Mouse (Mus musculus) embryonic fibroblast, embryonic 13.5 days (primary cell): Measurements from ENCODE around the gene Wbp2nl. TPM values are rescaled to one million over a fixed set of nuclear protein-coding genes. Genes with fewer than 3 reads are reported as not detected.
A peak's percentile ranks its signal among the peaks of the same experiment; 100 is the strongest.

ENCODE experiments used
- H3K27ac ChIP-seq: 2 replicates; pipeline ENCODE4 v1.5.1; 2012; ENCODE audit warnings: low read length, control low read depth, inconsistent platforms; ENCODE audit not compliant: insufficient read depth
- H3K4me1 ChIP-seq: 2 replicates; pipeline ENCODE4 v1.6.1; 2011; ENCODE audit warnings: low read length; ENCODE audit not compliant: control insufficient read depth, insufficient read depth
- H3K4me3 ChIP-seq: 2 replicates; pipeline ENCODE4 v1.5.1; 2011; ENCODE audit warnings: mild to moderate bottlenecking, control low read depth, low read length; ENCODE audit not compliant: insufficient read depth
- CTCF ChIP-seq: IDR thresholded peaks from 2 replicates; pipeline ENCODE4 v1.5.1; 2011; ENCODE audit warnings: mild to moderate bottlenecking, control low read depth, low read length, moderate library complexity, borderline replicate concordance; ENCODE audit not compliant: insufficient read depth
- POLR2A ChIP-seq: IDR thresholded peaks from 2 replicates; pipeline ENCODE4 v1.6.1; 2011; ENCODE audit warnings: low read depth, mild to moderate bottlenecking, control low read depth, low read length, moderate library complexity
- polyA plus RNA-seq: library from polyadenylated mRNA; stranded (reverse); fragments of >200 nt; gene quantifications from 2 replicates; pipeline ENCODE4 v1.2.4, GENCODE M21; 2011; ENCODE audit warnings: low read depth; ENCODE audit not compliant: missing spikeins, insufficient read length

The Wbp2nl gene
- polyA plus RNA-seq, 1 experiment, result not detected

DNA sequence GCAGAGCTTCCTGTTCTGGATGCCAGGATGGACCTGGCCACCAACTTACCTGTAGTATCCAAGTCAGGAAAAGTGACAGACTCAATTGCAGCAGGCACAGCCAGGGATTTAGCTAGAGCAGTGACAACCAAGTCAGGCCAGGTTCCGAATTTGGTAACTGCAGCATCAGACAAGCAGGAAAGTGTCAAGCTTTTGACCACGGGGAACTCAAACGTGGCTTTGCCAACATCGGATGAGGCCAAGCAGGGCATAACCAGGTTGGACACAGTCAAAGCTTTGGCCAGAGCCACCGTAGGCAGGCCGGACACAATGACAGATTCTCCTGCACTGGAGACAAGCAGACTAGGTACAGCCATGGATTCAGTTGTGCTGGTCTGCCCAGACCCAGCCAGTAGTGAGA is 26.5 kb upstream of the Wbp2nl start:
- Histone ChIP-seq H3K27ac (no peak overlapping the region), H3K4me1 (no peaks in the 10 kb centered on the region), H3K4me3 (no peak overlapping the region)
- TF ChIP-seq CTCF (no peak), POLR2A (no peak)

DNA sequence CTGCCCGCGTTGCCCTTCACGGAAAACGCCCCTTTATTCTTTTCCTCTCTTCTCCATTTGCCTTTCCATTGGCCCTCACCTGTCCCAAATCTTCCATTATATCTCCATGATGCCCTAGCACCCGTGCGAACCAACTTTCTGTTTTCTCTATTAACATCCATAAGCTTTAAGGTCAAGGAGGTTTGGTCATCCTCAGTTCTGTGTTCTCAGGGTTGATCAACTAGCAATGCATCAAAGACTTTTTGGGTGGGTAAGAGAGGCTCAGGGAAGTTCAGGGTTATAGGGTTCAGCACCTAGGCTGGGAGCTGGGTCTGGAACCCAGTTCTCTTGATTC is 24.2 kb upstream of the Wbp2nl start, which contains the start of gene Sept3:
Gene Sept3, plus strand, starts transcription at position 301 of the 334 bp plus-strand sequence.
- peak within 1 kb of the TSS; percentile 41 for H3K4me3 ChIP-seq
- H3K27ac ChIP-seq, result no peak within 1 kb of the TSS
- no peak for TF ChIP-seq POLR2A
- TF ChIP-seq CTCF, result no peak
- H3K4me1 ChIP-seq, result no peaks in the 10 kb centered on the region

DNA sequence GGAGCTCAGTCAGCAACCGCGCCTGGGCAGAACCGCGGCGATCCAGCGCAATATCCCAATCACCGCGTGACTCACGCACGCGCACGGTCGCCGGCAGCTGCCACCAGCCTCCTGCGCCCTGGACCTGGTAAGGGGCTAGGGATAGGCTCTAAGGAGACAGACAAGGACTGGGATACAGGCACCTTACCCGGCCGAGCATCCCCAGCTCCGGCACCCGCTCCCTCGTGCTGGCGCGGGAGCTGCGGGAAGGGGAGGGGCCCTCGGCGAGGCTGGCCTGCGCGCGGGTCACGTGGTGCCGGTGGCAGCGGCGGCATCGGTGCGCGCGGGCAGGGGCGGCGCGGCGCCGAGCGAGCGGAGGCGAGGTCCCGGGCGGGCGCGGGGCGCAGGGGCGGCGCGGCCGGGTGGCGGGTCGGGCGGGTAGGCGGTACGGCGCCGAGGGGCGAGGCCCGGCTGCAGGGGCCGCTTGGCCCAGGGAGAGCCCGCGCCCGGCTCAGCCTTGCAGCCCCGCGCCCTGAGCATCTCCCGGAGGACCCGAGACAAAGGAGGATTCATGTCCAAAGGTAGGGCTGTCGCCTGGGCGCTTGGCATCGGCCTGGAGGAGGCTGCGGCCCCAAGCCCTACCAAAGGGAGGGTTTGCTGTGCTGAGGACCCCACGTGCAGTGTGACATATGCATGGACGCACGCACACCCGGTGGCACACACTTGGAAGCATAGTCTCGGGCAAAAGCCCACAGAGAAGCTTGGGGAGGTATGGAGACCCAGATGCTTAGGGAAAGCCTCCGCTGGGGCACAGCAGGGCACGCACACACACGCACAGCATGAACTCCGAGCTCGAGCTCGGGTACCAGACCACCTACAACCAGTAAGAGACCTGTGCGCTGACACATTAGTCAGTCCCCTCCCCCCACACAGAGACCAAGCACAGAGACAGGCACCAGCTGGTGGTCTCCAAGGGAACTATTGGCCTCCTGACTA is 23.5 kb upstream of the Wbp2nl start:
- H3K4me3 ChIP-seq, result peak overlapping the region; percentile 41
- TF ChIP-seq CTCF, result no peak
- TF ChIP-seq POLR2A, result no peak
- H3K27ac ChIP-seq, result no peak overlapping the region
- H3K4me1 ChIP-seq, result no peaks in the 10 kb centered on the region

- H3K27ac ChIP-seq, result no peak overlapping the region
- no peak for TF ChIP-seq CTCF
- no peak for TF ChIP-seq POLR2A
Measured at GRCm38 (mm10) chr15:82277591-82277990, 21.2 kb upstream of the Wbp2nl start.

GRCm38 (mm10) chr15:82280638-82281037 is 18.1 kb upstream of the Wbp2nl start:
- Histone ChIP-seq H3K27ac (no peak overlapping the region), H3K4me1 (no peaks in the 10 kb centered on the region), H3K4me3 (no peak overlapping the region)
- TF ChIP-seq CTCF (no peak), POLR2A (no peak)

More at GRCm38 (mm10) chr15:82277591-82277990, 21.2 kb upstream of the Wbp2nl start:
- Histone ChIP-seq H3K4me3 (no peak overlapping the region), H3K4me1 (no peaks in the 10 kb centered on the region)

DNA sequence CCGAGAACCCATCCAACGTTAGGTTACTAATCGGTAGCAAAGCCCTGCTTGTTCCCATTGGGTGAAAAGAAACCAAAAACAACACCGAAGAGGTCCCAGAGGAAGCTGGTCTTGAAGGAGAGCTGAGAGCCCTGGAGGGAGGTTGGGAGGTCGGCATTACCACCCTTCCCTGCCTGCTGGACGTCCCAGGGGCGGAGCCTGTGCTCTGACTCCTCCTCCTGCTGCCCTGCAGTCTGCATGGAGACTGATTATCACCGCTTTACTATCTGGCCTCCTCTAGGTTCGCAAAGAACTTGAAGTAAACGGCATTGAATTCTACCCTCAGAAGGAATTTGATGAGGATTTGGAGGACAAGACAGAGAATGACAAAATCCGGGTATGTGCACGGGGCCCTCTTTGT is 12.6 kb upstream of the Wbp2nl start:
- Histone ChIP-seq H3K4me1 (no peaks in the 10 kb centered on the region), H3K27ac (no peak overlapping the region), H3K4me3 (no peak overlapping the region)
- TF ChIP-seq POLR2A (no peak), CTCF (no peak)

GRCm38 (mm10) chr15:82290252-82290651 is 8.5 kb upstream of the Wbp2nl start:
- no peak overlapping the region for H3K4me3 ChIP-seq
- no peaks in the 10 kb centered on the region for H3K4me1 ChIP-seq
- no peak for TF ChIP-seq CTCF
- no peak for TF ChIP-seq POLR2A
- H3K27ac ChIP-seq, result no peak overlapping the region

- Histone ChIP-seq H3K4me3 (no peak overlapping the region), H3K4me1 (no peaks in the 10 kb centered on the region), H3K27ac (no peak overlapping the region)
- TF ChIP-seq CTCF, result no peak
- no peak for TF ChIP-seq POLR2A
Measured at GRCm38 (mm10) chr15:82292851-82293250, 5.9 kb upstream of the Wbp2nl start.

DNA sequence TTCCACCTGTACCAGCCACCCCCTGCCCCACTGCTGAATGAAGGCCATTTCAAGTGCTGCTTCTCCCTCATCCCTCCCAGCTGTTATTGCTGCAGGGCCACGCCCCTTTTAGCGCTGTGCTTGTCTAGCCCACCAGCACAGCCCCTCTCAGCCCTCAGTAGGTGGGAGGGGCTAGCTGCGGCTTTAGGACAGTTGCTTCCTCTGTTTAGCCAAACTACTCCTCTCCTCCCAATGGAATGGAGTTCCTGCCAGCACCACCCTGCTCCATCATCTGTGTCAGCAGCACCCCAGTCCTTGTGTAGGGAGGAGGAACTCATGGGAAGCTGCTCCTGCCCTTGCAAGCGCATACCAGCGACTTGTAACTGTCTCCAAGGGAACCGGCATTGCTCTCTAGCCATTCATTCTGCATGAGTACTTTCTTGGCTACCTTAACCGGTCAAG is 5.5 kb upstream of the Wbp2nl start:
- TF ChIP-seq POLR2A, result no peak
- TF ChIP-seq CTCF, result no peak
- no peak overlapping the region for H3K4me3 ChIP-seq
- H3K27ac ChIP-seq, result no peak overlapping the region
- H3K4me1 ChIP-seq, result no peaks in the 10 kb centered on the region

- H3K4me1 ChIP-seq, result no peaks in the 10 kb centered on the region
- no peak overlapping the region for H3K27ac ChIP-seq
- TF ChIP-seq POLR2A (no peak), CTCF (no peak)
- no peak overlapping the region for H3K4me3 ChIP-seq
Measured at GRCm38 (mm10) chr15:82294059-82294458, 4.7 kb upstream of the Wbp2nl start.
